Mouse (Mus musculus): ENCODE measurements around the gene Epb41l4b. TPM values are rescaled to one million over a fixed set of nuclear protein-coding genes. Genes with fewer than 3 reads are reported as not detected.
A peak's percentile ranks its signal among the peaks of the same experiment; 100 is the strongest.

The Epb41l4b gene
- polyA plus RNA-seq, 1 experiment from 2014 or later = 7.0 TPM

- Histone ChIP-seq H3K27ac (no peak overlapping the region), H3K27me3 (ENCODE audit: insufficient read depth, low read length) (no peaks in the 10 kb centered on the region), H3K4me3 (replicated peaks; ENCODE audit: low read depth, low read length) (no peak overlapping the region), H3K9ac (ENCODE audit: low read depth, low read length) (no peak overlapping the region), H3K4me2 (ENCODE audit: low read length) (no peak overlapping the region), H3K4me1 (replicated peaks; ENCODE audit: insufficient read depth, low read length) (no peaks in the 10 kb centered on the region), H3K36me3 (ENCODE audit: insufficient read depth, low read length) (no peaks in the 10 kb centered on the region), H3K9me3 (replicated peaks; ENCODE audit: low read length) (no peaks in the 10 kb centered on the region; the same call in 1 of the 2 replicates)
- no peak for TF ChIP-seq CTCF (IDR thresholded peaks at IDR 0.05; ENCODE audit: low read depth)
- no peak for ATAC-seq (replicated peaks; ENCODE audit: low FRiP score, low read depth)
- 67% methylated on average over 9 of the region's 9 CpGs for WGBS
- no peak for DNase-seq (ENCODE audit: low spot score)
These were observed 97.1 kb downstream of the Epb41l4b start for GRCm38 (mm10) chr4:57046160-57046571.

DNA sequence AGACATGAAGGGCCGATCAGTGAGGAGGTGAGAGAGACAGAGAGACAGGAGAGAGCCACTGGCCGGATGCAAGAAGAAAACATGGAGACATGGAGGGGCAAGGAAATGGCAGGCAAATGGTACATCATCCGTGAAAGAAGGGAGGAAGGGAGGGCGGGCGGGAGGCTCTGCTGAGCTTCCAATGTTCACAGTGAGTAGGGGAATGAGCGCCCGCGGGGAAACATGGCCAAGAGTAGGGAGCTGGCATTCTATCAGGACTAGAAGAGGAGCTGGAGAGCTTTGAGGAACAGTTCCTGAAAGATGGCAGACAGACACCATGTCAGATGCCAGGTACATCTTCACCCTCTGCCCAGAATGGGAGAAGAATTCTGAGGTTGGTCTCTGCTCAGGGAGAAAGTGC is 99.6 kb downstream of the Epb41l4b start:
- WGBS = 80% methylated on average over 8 of the region's 8 CpGs
- H3K27me3 ChIP-seq (ENCODE audit: insufficient read depth, low read length) = no peaks in the 10 kb centered on the region
- ATAC-seq (replicated peaks; ENCODE audit: low FRiP score, low read depth) (no peak), DNase-seq (ENCODE audit: low spot score) (no peak)
- no peak for TF ChIP-seq CTCF (IDR thresholded peaks at IDR 0.05; ENCODE audit: low read depth)
- no peaks in the 10 kb centered on the region; the same call in 1 of the 2 replicates for H3K9me3 ChIP-seq (replicated peaks; ENCODE audit: low read length)
- H3K4me2 ChIP-seq (ENCODE audit: low read length) = no peak overlapping the region
- H3K36me3 ChIP-seq (ENCODE audit: insufficient read depth, low read length) = no peaks in the 10 kb centered on the region
- H3K4me3 ChIP-seq (replicated peaks; ENCODE audit: low read depth, low read length) = no peak overlapping the region
- no peaks in the 10 kb centered on the region for H3K4me1 ChIP-seq (replicated peaks; ENCODE audit: insufficient read depth, low read length)
- no peak overlapping the region for H3K9ac ChIP-seq (ENCODE audit: low read depth, low read length)
- H3K27ac ChIP-seq = no peak overlapping the region

GRCm38 (mm10) chr4:57041661-57042060 is 101.6 kb downstream of the Epb41l4b start:
- 92% methylated on average over 6 of the region's 6 CpGs for WGBS
- DNase-seq (ENCODE audit: low spot score) (no peak), ATAC-seq (replicated peaks; ENCODE audit: low FRiP score, low read depth) (no peak)
- Histone ChIP-seq H3K27me3 (ENCODE audit: insufficient read depth, low read length) (no peaks in the 10 kb centered on the region), H3K27ac (no peak overlapping the region), H3K9me3 (replicated peaks; ENCODE audit: low read length) (no peaks in the 10 kb centered on the region; the same call in 1 of the 2 replicates), H3K4me2 (ENCODE audit: low read length) (no peak overlapping the region), H3K4me3 (replicated peaks; ENCODE audit: low read depth, low read length) (no peak overlapping the region), H3K9ac (ENCODE audit: low read depth, low read length) (no peak overlapping the region), H3K36me3 (ENCODE audit: insufficient read depth, low read length) (no peaks in the 10 kb centered on the region), H3K4me1 (replicated peaks; ENCODE audit: insufficient read depth, low read length) (no peaks in the 10 kb centered on the region)
- TF ChIP-seq CTCF (IDR thresholded peaks at IDR 0.05; ENCODE audit: low read depth) = no peak

DNA sequence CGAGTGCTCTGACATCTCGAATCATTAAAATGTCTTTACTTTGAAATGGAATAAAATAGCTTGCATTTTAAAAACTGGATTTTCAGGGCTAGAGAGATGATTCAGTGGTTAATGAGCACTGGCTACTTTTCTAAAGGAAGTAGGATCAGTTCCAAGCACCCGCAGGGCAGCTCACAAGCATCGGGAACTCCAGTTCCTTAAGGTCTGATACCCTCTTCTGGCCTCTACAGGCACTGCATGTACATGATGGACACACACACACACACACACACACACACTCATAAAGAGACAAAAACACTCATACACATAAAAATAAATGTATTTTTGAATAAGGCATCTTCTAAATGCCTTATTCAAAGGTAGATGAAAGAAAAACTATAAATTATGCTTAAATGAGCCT is 102.0 kb downstream of the Epb41l4b start:
- ATAC-seq (replicated peaks; ENCODE audit: low FRiP score, low read depth) = no peak
- no peak for TF ChIP-seq CTCF (IDR thresholded peaks at IDR 0.05; ENCODE audit: low read depth)
- no peaks in the 10 kb centered on the region for H3K4me1 ChIP-seq (replicated peaks; ENCODE audit: insufficient read depth, low read length)
- no peak overlapping the region for H3K9ac ChIP-seq (ENCODE audit: low read depth, low read length)
- WGBS = 93% methylated on average over 4 of the region's 4 CpGs
- H3K4me2 ChIP-seq (ENCODE audit: low read length) = no peak overlapping the region
- no peak overlapping the region for H3K27ac ChIP-seq
- no peak overlapping the region for H3K4me3 ChIP-seq (replicated peaks; ENCODE audit: low read depth, low read length)
- DNase-seq (ENCODE audit: low spot score) = no peak
- H3K36me3 ChIP-seq (ENCODE audit: insufficient read depth, low read length) = no peaks in the 10 kb centered on the region
- H3K9me3 ChIP-seq (replicated peaks; ENCODE audit: low read length) = no peaks in the 10 kb centered on the region; the same call in 1 of the 2 replicates
- H3K27me3 ChIP-seq (ENCODE audit: insufficient read depth, low read length) = no peaks in the 10 kb centered on the region

DNA sequence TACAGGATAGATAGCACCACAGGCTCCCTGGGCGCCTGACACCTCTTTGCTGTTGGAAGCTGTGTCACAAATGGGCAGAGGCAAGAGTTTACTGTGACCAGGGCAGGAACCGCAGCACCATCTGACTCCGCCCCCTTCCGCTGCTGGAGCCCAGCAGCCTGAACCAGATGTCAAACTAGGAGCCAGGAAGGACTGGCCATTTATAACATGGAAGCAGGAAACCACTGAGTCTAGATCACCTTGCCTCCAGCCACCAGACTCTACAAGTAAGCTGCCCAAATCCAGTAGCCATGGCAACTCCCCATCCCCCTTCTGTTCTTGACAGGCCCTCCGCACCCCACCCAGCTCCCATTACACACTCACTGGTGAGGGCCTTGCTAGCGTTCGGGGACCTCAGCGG is 102.8 kb downstream of the Epb41l4b start:
- no peak for ATAC-seq (replicated peaks; ENCODE audit: low FRiP score, low read depth)
- no peak overlapping the region for H3K27ac ChIP-seq

DNA sequence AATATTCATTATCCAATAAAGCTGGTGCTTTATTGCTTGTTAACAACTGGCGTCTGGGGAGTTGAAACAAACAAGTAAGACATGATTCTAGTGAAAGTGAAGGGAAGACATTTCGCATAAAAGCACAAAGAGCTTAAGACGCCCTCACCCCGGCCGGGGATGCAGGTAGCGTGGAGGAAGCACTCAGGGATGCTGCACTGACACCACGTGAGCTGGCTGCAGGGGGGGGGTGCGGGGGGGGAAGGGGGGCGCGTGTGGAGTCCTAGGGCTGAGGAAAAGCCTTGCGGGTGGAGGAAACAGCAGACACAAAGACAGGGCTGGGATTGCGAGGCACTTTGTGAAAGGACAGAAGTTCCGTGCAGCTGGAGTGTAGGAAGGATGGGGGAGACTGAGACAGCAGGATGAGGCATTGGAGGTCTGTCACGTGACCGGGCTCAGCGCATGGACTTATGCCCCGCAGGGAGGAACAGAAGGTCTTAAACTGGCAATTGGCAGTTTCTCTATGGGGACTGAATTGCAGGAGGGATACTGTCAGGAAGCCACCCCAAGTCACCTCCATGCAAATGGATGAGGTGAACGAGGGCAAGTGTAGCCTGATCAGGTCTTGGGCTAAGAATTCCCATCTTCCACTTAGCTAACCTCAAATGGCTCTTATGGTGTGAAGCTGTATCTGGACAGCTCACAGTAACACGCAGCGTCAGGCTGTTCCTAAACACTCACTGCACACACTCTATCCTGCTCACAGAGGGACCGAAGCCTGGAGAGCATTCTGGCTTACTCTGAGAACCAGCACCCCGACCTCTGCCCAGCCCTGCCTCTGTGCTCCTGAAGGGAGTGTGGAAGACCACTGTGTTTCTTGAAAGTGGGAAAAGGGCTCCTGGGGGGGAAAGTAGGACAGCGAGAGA is 103.9 kb downstream of the Epb41l4b start:
- no peaks in the 10 kb centered on the region for H3K27me3 ChIP-seq (ENCODE audit: insufficient read depth, low read length)
- H3K9ac ChIP-seq (ENCODE audit: low read depth, low read length) = no peak overlapping the region
- no peak overlapping the region for H3K27ac ChIP-seq
- 14% methylated on average over 22 of the region's 23 CpGs for WGBS
- H3K4me2 ChIP-seq (ENCODE audit: low read length) = peak overlapping the region; percentile 35
- H3K4me1 ChIP-seq (replicated peaks; ENCODE audit: insufficient read depth, low read length) = no peaks in the 10 kb centered on the region
- ATAC-seq (replicated peaks; ENCODE audit: low FRiP score, low read depth) (no peak; the same call in 1 of the 2 replicates), DNase-seq (ENCODE audit: low spot score) (peak; percentile 35)
- H3K4me3 ChIP-seq (replicated peaks; ENCODE audit: low read depth, low read length) = no peak overlapping the region
- no peaks in the 10 kb centered on the region; the same call in 1 of the 2 replicates for H3K9me3 ChIP-seq (replicated peaks; ENCODE audit: low read length)
- H3K36me3 ChIP-seq (ENCODE audit: insufficient read depth, low read length) = no peaks in the 10 kb centered on the region
- no peak for TF ChIP-seq CTCF (IDR thresholded peaks at IDR 0.05; ENCODE audit: low read depth)

More for the DNA sequence above, 102.8 kb downstream of the Epb41l4b start:
- no peaks in the 10 kb centered on the region; the same call in 1 of the 2 replicates for H3K9me3 ChIP-seq (replicated peaks; ENCODE audit: low read length)
- TF ChIP-seq CTCF (IDR thresholded peaks at IDR 0.05; ENCODE audit: low read depth) = no peak
- no peak overlapping the region for H3K4me2 ChIP-seq (ENCODE audit: low read length)
- WGBS = 69% methylated on average over 8 of the region's 8 CpGs
- DNase-seq (ENCODE audit: low spot score) = peak; percentile 21
- H3K4me3 ChIP-seq (replicated peaks; ENCODE audit: low read depth, low read length) = no peak overlapping the region
- H3K9ac ChIP-seq (ENCODE audit: low read depth, low read length) = no peak overlapping the region
- no peaks in the 10 kb centered on the region for H3K4me1 ChIP-seq (replicated peaks; ENCODE audit: insufficient read depth, low read length)
- H3K27me3 ChIP-seq (ENCODE audit: insufficient read depth, low read length) = no peaks in the 10 kb centered on the region
- no peaks in the 10 kb centered on the region for H3K36me3 ChIP-seq (ENCODE audit: insufficient read depth, low read length)

All from kidney, postnatal 0 days (tissue).